Mouse (Mus musculus) stomach, postnatal 0 days (tissue): ENCODE data around the gene Grin2a.

Experiments used
- CTCF ChIP-seq: IDR thresholded peaks from 2 replicates; pipeline ENCODE4 v1.5.1; 2016; ENCODE audit warnings: antibody characterized with exemption, low read depth, mild to moderate bottlenecking, moderate library complexity
- EP300 ChIP-seq: optimal IDR thresholded peaks from 2 replicates; pipeline ENCODE3; 2016; ENCODE audit warnings: antibody characterized with exemption

GRCm38 (mm10) chr16:9535196-9535595 is 460.2 kb downstream of the Grin2a start:
- TF ChIP-seq CTCF = no peak
- TF ChIP-seq EP300 = no peak
